Mouse (Mus musculus) spleen, adult 2 months (tissue): Measurements from ENCODE around the gene Nprl2.

Source experiments
- CTCF ChIP-seq: fragments of 200-500 bp; IDR thresholded peaks from 2 replicates; pipeline ENCODE4 v1.5.1; 2011; ENCODE audit warnings: mild to moderate bottlenecking, inconsistent platforms; ENCODE audit not compliant: insufficient read depth, insufficient read length, insufficient replicate concordance; ENCODE audit errors: extremely low read depth
- POLR2A ChIP-seq: fragments of 200-500 bp; IDR thresholded peaks from 2 replicates; pipeline ENCODE4 v1.6.1; 2011; ENCODE audit warnings: low read depth, low read length, inconsistent platforms

GRCm38 (mm10) chr9:107508266-107508665 lies 33.8 kb upstream of the Nprl2 start:
- no peak for TF ChIP-seq POLR2A
- no peak for TF ChIP-seq CTCF
